Mouse (Mus musculus) lung, adult 2 months (tissue): ENCODE results near the gene Olfr539.

Experiments used
- CTCF ChIP-seq: fragments of 200-500 bp; IDR thresholded peaks from 2 replicates; pipeline ENCODE4 v1.5.1; 2011; ENCODE audit warnings: mild to moderate bottlenecking, low read length, control low read depth; ENCODE audit not compliant: insufficient read depth
- POLR2A ChIP-seq: fragments of 200-500 bp; IDR thresholded peaks from 2 replicates; pipeline ENCODE4 v1.6.1; 2011; ENCODE audit warnings: low read depth, mild to moderate bottlenecking, control low read depth, low read length, borderline replicate concordance; ENCODE audit errors: extremely low read depth

- no peak for TF ChIP-seq POLR2A
- no peak for TF ChIP-seq CTCF
These were observed 48.0 kb downstream of the Olfr539 start for GRCm38 (mm10) chr7:140707536-140708284.
